ENCODE assay signal across 9 mouse cellular contexts in the genomic region with DNA sequence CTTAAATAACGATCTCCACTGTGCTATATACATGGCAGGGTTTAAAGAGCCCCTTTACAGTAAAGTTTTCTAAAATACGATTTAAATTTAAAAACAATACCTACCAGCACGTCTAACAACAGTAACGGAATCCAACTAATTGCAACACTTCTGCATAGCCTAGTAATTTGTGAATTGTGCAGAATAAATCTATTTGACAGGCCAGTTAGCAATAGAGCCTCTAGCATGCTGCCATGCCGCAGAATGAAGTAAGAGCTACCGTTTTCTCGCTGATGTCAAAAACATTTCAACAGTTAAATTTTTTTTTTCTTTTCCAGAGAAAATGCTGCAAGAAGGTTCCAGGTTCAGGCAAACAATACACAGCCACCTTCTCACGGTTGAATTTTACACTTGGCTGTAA.
DNase-seq lines count a peak whose midpoint lies in the region; ATAC-seq and TF ChIP-seq lines count a peak whose summit lies in the region.
"Had no signal": no experiment of that assay in that cellular context is flagged by ENCODE, and none has a peak within 500 bp of the region (broad histone marks: within the 10 kb centered on the region; RNA-seq: fewer than 3 reads in every experiment).

No protein-coding gene starts in this region.

- peak overlapping the region; percentile 66; the same call in 1 of the 2 replicates for H3K4me3 ChIP-seq in gastrocnemius, adult 2 months
- peak overlapping the region; percentile 52 for H3K4me3 ChIP-seq in left cerebral cortex, adult 2 months
- peak overlapping the region; percentile 40; the same call in 1 of the 2 replicates for H3K4me3 ChIP-seq in intestine, embryonic 14.5 days (ENCODE audit: low read depth, low read length)
- H3K4me3 ChIP-seq in neural tube, embryonic 15.5 days (replicated peaks): peak overlapping the region; percentile 46

- no peak for DNase-seq in gastrocnemius, adult 2 months
- DNase-seq in gastrocnemius, postnatal 14 days: no peak
- DNase-seq in left cerebral cortex, adult 2 months (ENCODE audit: extremely low spot score in 1 of 2, low spot score in 2 of 2): no peak
- no peak for DNase-seq in left cerebral cortex, postnatal 4 days
- no peak for DNase-seq in intestine, embryonic 14.5 days (ENCODE audit: low spot score)
- DNase-seq in gastrocnemius, adult 18-20 months (ENCODE audit: low spot score): no peak
- no peak for DNase-seq in frontal cortex, adult 2 months (ENCODE audit: extremely low spot score in 1 of 2, low spot score in 1 of 2)
- DNase-seq: kidney, postnatal 25 days had no signal

- TF ChIP-seq CTCF in gastrocnemius, adult 2 months (IDR thresholded peaks at IDR 0.05): no peak
- no peak for TF ChIP-seq CTCF in left cerebral cortex, adult 2 months (IDR thresholded peaks at IDR 0.05)

- H3K9ac ChIP-seq in intestine, embryonic 14.5 days (ENCODE audit: low read length): no peak overlapping the region
- H3K9ac ChIP-seq in neural tube, embryonic 15.5 days (replicated peaks): peak overlapping the region; percentile 48

- no peaks in the 10 kb centered on the region for H3K9me3 ChIP-seq in intestine, embryonic 14.5 days (ENCODE audit: control insufficient read depth, low read length)
- no peaks in the 10 kb centered on the region for H3K9me3 ChIP-seq in neural tube, embryonic 15.5 days (replicated peaks)

- ATAC-seq in intestine, embryonic 14.5 days (replicated peaks; ENCODE audit: low FRiP score, low TSS enrichment, low read depth): no peak
- ATAC-seq in neural tube, embryonic 15.5 days (ENCODE audit: low FRiP score): 0 out of 2 replicates have a peak, but pooled peaks have one; percentile 48

- peaks cover 5% of the 10 kb centered on the region; the same call in 1 of the 2 replicates for H3K4me1 ChIP-seq in intestine, embryonic 14.5 days (replicated peaks; ENCODE audit: control insufficient read depth, insufficient read depth, low read length)
- peaks cover 6% of the 10 kb centered on the region; the same call in 1 of the 2 replicates for H3K4me1 ChIP-seq in neural tube, embryonic 15.5 days

- H3K27me3 ChIP-seq in intestine, embryonic 14.5 days (replicated peaks; ENCODE audit: control insufficient read depth, insufficient read depth, low read length): no peaks in the 10 kb centered on the region
- H3K27me3 ChIP-seq in neural tube, embryonic 15.5 days (replicated peaks): no peaks in the 10 kb centered on the region

- intact Hi-C loops in gastrocnemius, adult 2 months (cut with DNase I): loop anchor here (10.0 kb wide), 1 partner anchor 460 kb away; no protein-coding TSS in a partner anchor
- intact Hi-C loops in gastrocnemius, postnatal 14 days (cut with DNase I; ENCODE audit: low total_unique reads): no loop called here
- intact Hi-C loops in left cerebral cortex, adult 2 months (cut with DNase I): loop anchor here (2.0 to 10.0 kb wide), 3 partner anchors 212 to 580 kb away; partner anchors contain the start of gene Adgrl2
- intact Hi-C loops in left cerebral cortex, postnatal 4 days (cut with DNase I): loop anchor here (2.0 to 10.0 kb wide), 2 partner anchors 190 to 456 kb away; no protein-coding TSS in a partner anchor

- H3K4me2 ChIP-seq in intestine, embryonic 14.5 days (ENCODE audit: low read length): peak overlapping the region; percentile 55
- peak overlapping the region; percentile 56 for H3K4me2 ChIP-seq in neural tube, embryonic 15.5 days

- H3K36me3 ChIP-seq in intestine, embryonic 14.5 days (ENCODE audit: control insufficient read depth, insufficient read depth, low read length): no peaks in the 10 kb centered on the region
- H3K36me3 ChIP-seq in neural tube, embryonic 15.5 days: no peaks in the 10 kb centered on the region

- WGBS in intestine, embryonic 14.5 days: 48% methylated on average over 8 of the region's 8 CpGs
- WGBS in neural tube, embryonic 15.5 days: 31% methylated on average over 8 of the region's 8 CpGs

- no peak overlapping the region for H3K27ac ChIP-seq in gastrocnemius, adult 2 months
- peak overlapping the region; percentile 60; the same call in 1 of the 2 replicates for H3K27ac ChIP-seq in left cerebral cortex, adult 2 months
- H3K27ac ChIP-seq in intestine, embryonic 14.5 days (ENCODE audit: low read depth): no peak overlapping the region
- H3K27ac ChIP-seq in neural tube, embryonic 15.5 days (replicated peaks): no peak overlapping the region; the same call in 1 of the 2 replicates
